Mouse (Mus musculus): ENCODE measurements at regions not wholly inside any gene's neighbourhood (a gene's known extent, or its start where the extent isn't known, plus 50 kb on each side); places are given as distances from the start of the nearest gene placed in this dataset.

- DNase-seq: no peak
These were observed 103.3 kb downstream of the Prox1 start for GRCm38 (mm10) chr1:190067181-190067580.

GRCm38 (mm10) chr1:190066426-190066825, 104.1 kb downstream of the Prox1 start:
- DNase-seq: no peak

GRCm38 (mm10) chr1:190061560-190062295, 108.8 kb downstream of the Prox1 start:
- DNase-seq: no peak

GRCm38 (mm10) chr1:190059025-190059424, 111.5 kb downstream of the Prox1 start:
- DNase-seq: no peak

GRCm38 (mm10) chr1:190056931-190057330, 113.6 kb downstream of the Prox1 start:
- DNase-seq: no peak

- no peak for DNase-seq
These were observed 118.6 kb downstream of the Prox1 start for GRCm38 (mm10) chr1:190051903-190052302.

GRCm38 (mm10) chr1:190048521-190049170, 121.9 kb downstream of the Prox1 start:
- no peak for DNase-seq

- DNase-seq: no peak
These were observed 123.3 kb downstream of the Prox1 start for GRCm38 (mm10) chr1:190047201-190047600.

- peak; percentile 64 for DNase-seq
These were observed 123.6 kb upstream of the Smyd2 start for GRCm38 (mm10) chr1:190045797-190046196.

GRCm38 (mm10) chr1:190044036-190044435, 121.9 kb upstream of the Smyd2 start:
- DNase-seq: no peak

GRCm38 (mm10) chr1:190043156-190043555, 121.0 kb upstream of the Smyd2 start:
- DNase-seq: no peak

- DNase-seq: peak; percentile 57
These were observed 120.0 kb upstream of the Smyd2 start for GRCm38 (mm10) chr1:190042197-190042596.

GRCm38 (mm10) chr1:190041096-190041706, 119.0 kb upstream of the Smyd2 start:
- DNase-seq: no peak

GRCm38 (mm10) chr1:190038046-190038445, 115.9 kb upstream of the Smyd2 start:
- DNase-seq: peak; percentile 31

- DNase-seq: no peak
These were observed 114.6 kb upstream of the Smyd2 start for GRCm38 (mm10) chr1:190036726-190037125.

- no peak for DNase-seq
These were observed 113.8 kb upstream of the Smyd2 start for GRCm38 (mm10) chr1:190035935-190036334.

- no peak for DNase-seq
These were observed 111.9 kb upstream of the Smyd2 start for GRCm38 (mm10) chr1:190034091-190034490.

- DNase-seq: no peak
These were observed 105.4 kb upstream of the Smyd2 start for GRCm38 (mm10) chr1:190027536-190027935.

- DNase-seq: no peak
These were observed 87.3 kb upstream of the Smyd2 start for GRCm38 (mm10) chr1:190009466-190009865.

GRCm38 (mm10) chr1:190007271-190007670, 85.1 kb upstream of the Smyd2 start:
- no peak for DNase-seq

- peak; percentile 14 for DNase-seq
These were observed 78.9 kb upstream of the Smyd2 start for GRCm38 (mm10) chr1:190001084-190001483.

GRCm38 (mm10) chr1:189993706-189994105, 71.5 kb upstream of the Smyd2 start:
- DNase-seq: no peak

GRCm38 (mm10) chr1:189993221-189993620, 71.1 kb upstream of the Smyd2 start:
- no peak for DNase-seq

GRCm38 (mm10) chr1:189991089-189991488, 68.9 kb upstream of the Smyd2 start:
- no peak for DNase-seq
